Mouse (Mus musculus) Muller cell, postnatal 12 days (primary cell): ENCODE measurements at regions not wholly inside any gene's neighbourhood (a gene's known extent, or its start where the extent isn't known, plus 50 kb on each side); places are given as distances from the start of the nearest gene placed in this dataset.

Experiments
- DNase-seq: peaks from one replicate; pipeline ENCODE4 v3.0.0-alpha.2; 2015; ENCODE audit errors: inconsistent ontology term

DNA sequence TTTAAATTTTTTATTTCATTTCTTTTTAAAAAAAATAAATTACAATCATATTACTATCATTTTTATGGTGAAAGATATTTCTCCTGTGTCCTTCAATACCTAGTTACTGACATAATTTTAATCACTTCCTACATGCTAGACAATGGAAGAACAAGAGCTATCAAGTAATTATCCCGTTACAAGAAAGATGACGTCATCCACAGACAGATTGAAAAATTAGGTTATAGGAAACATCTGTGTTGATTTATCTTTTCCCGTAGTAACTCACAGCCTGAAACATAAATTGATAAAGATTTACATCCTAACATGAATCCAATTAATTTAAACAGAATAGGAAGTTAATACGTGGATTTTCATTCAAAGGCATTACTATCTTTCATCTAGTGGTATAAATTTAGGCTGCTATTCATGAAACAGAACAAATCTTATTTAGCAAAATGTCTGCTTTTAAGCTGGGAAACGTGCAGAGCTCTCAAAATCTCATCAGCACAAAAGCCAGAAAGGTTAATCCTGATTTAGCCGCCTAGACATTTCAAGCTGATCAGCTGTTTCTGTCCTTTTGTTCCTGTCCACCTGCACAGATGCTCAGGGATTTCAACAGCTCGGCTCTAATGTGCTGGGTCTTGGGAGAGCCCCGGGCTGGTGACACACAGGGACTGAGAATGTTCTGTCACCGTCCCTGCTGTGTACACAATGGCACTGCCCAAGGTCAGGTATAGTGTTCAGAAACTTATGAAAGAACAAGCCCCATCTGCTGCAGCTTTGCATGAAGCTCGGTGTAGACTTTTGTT, 189.0 kb upstream of the Cd180 start:
- peak; percentile 17 for DNase-seq

GRCm38 (mm10) chr13:102507226-102507625, 186.1 kb upstream of the Cd180 start:
- no peak for DNase-seq

- DNase-seq, result no peak
Measured at GRCm38 (mm10) chr13:102507916-102508315, 185.4 kb upstream of the Cd180 start.

DNA sequence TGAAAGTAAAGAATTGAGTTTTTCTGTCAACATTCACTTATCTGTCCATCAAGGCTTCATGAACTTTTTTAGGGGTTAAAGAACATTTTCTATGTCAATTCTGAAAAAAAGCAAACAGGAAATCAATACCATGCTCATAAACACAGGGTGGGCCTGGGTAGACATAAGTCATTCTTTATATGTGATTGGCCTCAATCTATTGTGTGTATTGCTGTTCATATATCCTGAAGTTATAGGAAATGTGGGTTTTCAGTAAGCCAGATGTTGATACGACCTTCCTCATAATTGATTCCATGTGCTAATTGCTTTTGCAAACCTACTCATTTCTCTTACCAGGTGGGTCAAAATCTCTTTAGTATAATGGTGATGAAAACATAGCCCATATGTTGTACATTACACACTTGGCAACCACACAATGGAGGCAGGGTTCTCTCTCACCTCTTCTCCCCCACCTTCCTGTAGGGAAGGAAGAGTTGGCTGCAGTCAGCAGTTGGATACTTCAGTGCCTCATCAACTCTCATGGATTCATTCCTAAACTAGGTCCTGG, 182.6 kb upstream of the Cd180 start:
- DNase-seq, result no peak

GRCm38 (mm10) chr13:102518169-102518882, 175.0 kb upstream of the Cd180 start:
- no peak for DNase-seq

DNA sequence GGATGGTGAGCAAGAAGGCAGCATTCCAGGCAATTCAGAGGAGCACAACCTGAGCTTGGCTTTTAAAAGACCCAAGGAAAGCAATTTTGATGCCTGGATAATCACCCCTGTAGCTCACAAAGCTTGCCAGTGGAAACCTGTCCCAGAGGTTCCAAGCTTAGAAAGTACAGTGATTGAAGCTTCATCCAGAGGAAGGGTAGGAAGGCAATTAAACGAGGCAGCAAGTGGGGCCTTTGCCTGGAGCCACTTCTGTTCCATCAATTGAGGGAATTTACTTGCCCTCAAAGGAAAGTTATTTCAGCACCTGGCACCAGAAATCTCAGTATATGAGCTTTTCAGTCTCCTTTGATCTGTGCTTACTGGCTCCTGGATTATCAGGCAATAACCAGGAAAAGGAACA, 171.9 kb upstream of the Cd180 start:
- no peak for DNase-seq

GRCm38 (mm10) chr13:102522080-102522479, 171.3 kb upstream of the Cd180 start:
- DNase-seq, result no peak

GRCm38 (mm10) chr13:102526621-102527140, 166.7 kb upstream of the Cd180 start:
- peak; percentile 20 for DNase-seq

DNA sequence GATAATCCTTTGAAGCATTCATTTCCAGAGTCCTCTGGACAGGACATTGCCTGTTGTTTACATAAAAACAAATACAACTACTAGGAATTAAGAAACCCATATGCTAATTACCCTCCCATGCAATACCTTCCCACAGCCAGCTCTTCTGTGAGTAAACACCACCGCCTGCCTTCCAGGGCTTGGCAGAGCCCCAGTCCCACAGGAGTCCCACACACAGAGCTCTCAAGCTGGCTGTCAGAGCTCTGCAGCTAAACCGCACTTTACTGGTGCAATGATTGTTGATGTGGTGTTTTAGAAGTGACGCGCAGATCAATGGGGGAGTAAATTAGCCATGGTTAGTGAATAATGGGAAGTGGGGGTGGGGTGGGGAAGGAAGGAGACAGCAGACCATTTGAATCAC, 159.6 kb upstream of the Cd180 start:
- peak; percentile 74 for DNase-seq

GRCm38 (mm10) chr13:102537424-102538242, 155.7 kb upstream of the Cd180 start:
- DNase-seq, result peak; percentile 62

- DNase-seq, result no peak
Measured at GRCm38 (mm10) chr13:102540436-102540835, 152.9 kb upstream of the Cd180 start.

DNA sequence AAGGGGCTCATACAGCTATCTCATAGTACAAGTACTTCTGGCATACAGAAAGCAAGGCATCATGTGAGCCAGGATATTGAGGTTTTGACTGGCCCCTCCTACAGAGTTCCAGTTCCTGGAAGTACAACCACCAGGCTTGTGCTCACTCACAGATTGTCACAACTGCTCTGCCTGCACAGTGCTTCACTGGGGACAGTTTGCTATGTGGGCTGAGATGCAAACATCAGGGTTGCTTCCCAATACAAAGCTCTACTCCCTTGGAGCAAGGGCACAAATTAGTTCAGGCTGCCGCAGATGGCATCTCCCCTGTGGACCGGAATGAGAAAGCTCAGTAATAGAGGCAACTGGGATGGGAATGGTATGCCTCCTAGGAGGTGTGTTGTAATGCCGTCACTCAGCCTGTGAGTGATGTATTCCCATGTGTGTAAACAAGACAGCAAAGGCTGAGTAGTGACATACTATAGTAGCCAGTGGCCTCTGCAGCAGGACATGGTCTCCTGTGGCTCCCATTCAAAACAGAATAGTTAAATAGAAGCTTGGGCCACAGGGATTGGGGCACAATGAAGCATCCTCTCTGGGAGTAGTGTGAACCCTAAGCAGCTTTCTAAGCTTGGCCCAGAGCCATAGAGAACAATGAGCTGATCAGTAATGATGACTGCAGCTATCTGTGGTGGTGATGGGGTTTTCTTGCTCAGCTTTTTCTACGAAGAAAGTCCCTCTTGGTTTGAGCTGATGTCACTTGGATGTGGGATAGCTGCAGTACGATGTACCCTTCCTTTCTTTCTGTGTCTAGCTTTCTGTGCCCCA, 148.8 kb upstream of the Cd180 start:
- peak; percentile 14 for DNase-seq

GRCm38 (mm10) chr13:102545845-102546615, 147.3 kb upstream of the Cd180 start:
- DNase-seq, result no peak

DNA sequence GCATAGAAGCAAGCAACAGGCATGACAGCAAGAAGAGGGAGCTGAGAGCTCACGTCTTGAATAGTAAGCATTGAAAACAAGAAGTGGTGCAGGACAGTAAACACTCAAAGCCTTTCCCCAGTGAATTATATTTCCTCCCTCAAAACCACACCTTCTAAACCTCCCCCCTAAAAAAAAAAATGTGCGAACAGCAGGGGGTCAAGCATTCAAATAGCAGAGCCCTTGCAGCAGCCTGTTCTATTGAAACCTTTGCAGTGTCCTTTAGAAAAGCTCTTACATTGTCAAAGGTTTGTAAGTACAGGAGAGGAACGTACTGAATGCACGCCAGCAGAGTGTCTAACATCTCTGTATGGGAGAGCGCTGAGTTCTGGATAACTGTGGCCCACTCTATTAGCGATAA, 145.1 kb upstream of the Cd180 start:
- DNase-seq, result no peak

DNA sequence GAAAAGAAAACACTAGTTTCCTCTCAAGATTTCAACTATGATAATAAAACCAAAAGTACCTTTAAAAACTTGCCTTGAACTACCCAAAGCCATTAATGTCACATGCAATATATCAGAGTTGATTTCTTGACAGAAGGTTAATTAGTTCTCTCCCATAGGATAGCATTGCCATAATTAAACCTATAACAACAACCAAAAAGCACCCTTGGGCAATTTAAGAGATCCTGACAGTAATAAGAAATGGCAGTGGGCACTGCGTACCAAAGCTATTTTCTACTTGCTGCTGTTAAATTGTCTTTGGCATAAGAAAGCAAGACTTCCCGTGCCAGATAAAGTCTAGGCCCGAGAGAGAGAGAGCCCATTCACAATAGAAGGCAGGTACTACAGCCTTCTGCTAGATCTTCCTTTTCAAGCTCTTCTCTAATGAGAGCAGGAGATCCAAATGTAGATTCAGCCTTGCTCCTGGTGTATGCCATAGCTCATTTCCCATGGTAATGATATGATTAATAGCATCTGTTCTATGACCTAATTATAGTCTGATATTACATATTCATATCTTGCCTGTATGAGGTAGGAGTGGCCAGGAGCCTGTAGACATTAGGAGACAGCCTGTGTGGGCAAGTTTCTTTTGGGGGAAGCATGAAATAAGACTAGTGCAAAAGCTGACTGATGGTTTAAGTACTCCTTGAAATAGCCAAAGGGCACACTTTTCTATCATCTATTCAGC, 126.3 kb upstream of the Cd180 start:
- DNase-seq, result no peak

DNA sequence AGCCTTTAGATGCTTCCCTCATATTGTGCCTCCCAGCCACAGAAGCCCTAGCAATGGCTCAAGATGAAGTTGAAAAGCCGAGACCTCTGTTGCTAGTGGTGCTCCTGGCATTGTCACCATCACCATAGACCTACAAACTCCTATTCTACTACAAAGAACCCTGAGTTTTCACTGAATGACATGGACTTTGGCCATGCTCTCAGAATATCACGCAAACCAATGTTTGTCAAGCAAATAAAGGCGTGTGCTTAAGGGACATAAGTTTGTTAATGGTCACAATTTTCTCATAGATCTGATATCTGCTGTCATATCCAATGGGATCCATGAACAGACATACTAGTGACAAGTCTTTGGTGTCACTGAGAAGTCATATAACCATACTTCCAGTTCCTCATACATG, 123.8 kb upstream of the Cd180 start:
- DNase-seq, result no peak

GRCm38 (mm10) chr13:102570286-102570685, 123.1 kb upstream of the Cd180 start:
- DNase-seq, result no peak

DNA sequence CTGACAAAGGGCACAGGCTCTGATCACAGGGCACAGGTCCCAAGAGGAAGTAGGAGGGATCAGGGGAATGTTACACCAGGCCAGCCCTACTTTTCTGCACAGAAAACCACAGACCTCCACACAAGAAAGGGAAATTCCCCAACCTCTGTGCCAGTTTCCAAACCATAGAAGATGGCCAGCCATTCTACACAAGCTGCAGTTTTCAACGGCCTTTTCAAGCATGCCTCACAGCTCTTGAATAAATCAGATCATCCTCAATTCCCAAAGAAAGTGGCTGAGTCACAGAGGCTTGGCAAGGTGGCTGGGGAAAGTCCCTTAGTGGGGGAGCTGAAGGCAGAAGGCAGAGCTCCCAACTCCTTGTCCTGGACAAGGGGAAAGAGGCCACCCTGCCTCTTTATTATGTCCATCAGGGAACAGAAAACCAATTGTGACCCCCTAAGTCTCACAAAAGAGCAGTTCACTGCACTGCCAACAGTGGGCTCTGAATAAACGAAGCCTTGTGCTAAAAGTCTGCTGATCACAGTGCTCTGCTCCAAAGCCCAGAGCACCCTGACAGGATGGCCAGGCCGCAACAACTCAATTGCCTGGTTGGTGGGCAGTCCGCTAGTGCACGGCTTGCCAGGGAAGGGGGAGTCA, 120.0 kb upstream of the Cd180 start:
- DNase-seq, result peak; percentile 99
